Mouse (Mus musculus) left cerebral cortex, postnatal 4 days (tissue): ENCODE results near the gene Surf4. TPM values are rescaled to one million over a fixed set of nuclear protein-coding genes. Genes with fewer than 3 reads are reported as not detected.

Source experiments
- DNase-seq: peaks from one replicate; pipeline ENCODE4 v3.0.0-alpha.2; 2022
- intact Hi-C: fragments of 180-260 bp; cut with DNase I; formaldehyde crosslinking; loops from one replicate; pipeline ENCODE4 v1.15.1; 2025
- total RNA-seq, 2 experiments: library from RNA; stranded (reverse); gene quantifications; 2 replicates each; pipeline ENCODE4 v1.2.3; 2021

The Surf4 gene
- total RNA-seq, 2 experiments from 2014 or later, result 61.0 to 67.1 TPM

- peak; percentile 37 for DNase-seq
These were observed 1.0 kb downstream of the Surf4 start for GRCm38 (mm10) chr2:26932473-26933303.

GRCm38 (mm10) chr2:26930390-26930789, 3.3 kb downstream of the Surf4 start:
- peak; percentile 60 for DNase-seq
- intact Hi-C loops, result loop anchor here (5.0 to 10.0 kb wide), 2 partner anchors 104 to 307 kb away; no protein-coding TSS in a partner anchor

More at GRCm38 (mm10) chr2:26932473-26933303, 1.0 kb downstream of the Surf4 start:
- intact Hi-C loops, result loop anchor here (5.0 to 10.0 kb wide), 2 partner anchors 102 to 305 kb away; no protein-coding TSS in a partner anchor

- no peak for DNase-seq
- intact Hi-C loops, result no loop called here
These were observed 5.8 kb downstream of the Surf4 start for GRCm38 (mm10) chr2:26927745-26928476.

GRCm38 (mm10) chr2:26921784-26922183, 11.9 kb downstream of the Surf4 start:
- DNase-seq, result no peak
- intact Hi-C loops, result no loop called here

GRCm38 (mm10) chr2:26920190-26920855, 13.4 kb downstream of the Surf4 start:
- DNase-seq, result no peak
- intact Hi-C loops, result no loop called here

- intact Hi-C loops, result no loop called here
- DNase-seq, result no peak
These were observed 14.0 kb downstream of the Surf4 start for GRCm38 (mm10) chr2:26919684-26920083.

- intact Hi-C loops, result no loop called here
- DNase-seq, result no peak
These were observed 17.0 kb downstream of the Surf4 start for GRCm38 (mm10) chr2:26916738-26917137.

GRCm38 (mm10) chr2:26915927-26916728, 17.6 kb downstream of the Surf4 start, which contains the start of the genes Surf2 and Surf1:
Surf2 (plus strand) TSS chr2:26916367.
Surf1 (minus strand) TSS chr2:26916530.
- intact Hi-C loops, result no loop called here
- DNase-seq, result peak; percentile 82

- DNase-seq, result no peak
- intact Hi-C loops, result no loop called here
These were observed 19.4 kb downstream of the Surf4 start for GRCm38 (mm10) chr2:26914148-26914941.

GRCm38 (mm10) chr2:26913416-26914147, 20.1 kb downstream of the Surf4 start:
- DNase-seq, result no peak
- intact Hi-C loops, result no loop called here

- intact Hi-C loops, result no loop called here
- DNase-seq, result no peak
These were observed 21.4 kb downstream of the Surf4 start for GRCm38 (mm10) chr2:26912253-26912770.

- peak; percentile 79 for DNase-seq
- intact Hi-C loops, result no loop called here
These were observed 22.5 kb downstream of the Surf4 start for GRCm38 (mm10) chr2:26910994-26911765.

GRCm38 (mm10) chr2:26910124-26910993, 23.4 kb downstream of the Surf4 start, which contains the start of the genes Med22 and Rpl7a:
Med22 (minus strand) TSS chr2:26910677.
Rpl7a (plus strand) TSS chr2:26910764.
- intact Hi-C loops, result no loop called here
- DNase-seq, result peak; percentile 100

GRCm38 (mm10) chr2:26909387-26909784, 24.3 kb downstream of the Surf4 start:
- DNase-seq, result no peak
- intact Hi-C loops, result no loop called here

GRCm38 (mm10) chr2:26908710-26909386, 24.9 kb downstream of the Surf4 start:
- intact Hi-C loops, result no loop called here

GRCm38 (mm10) chr2:26907109-26907508, 26.6 kb downstream of the Surf4 start:
- intact Hi-C loops, result no loop called here
- peak; percentile 44 for DNase-seq

More at GRCm38 (mm10) chr2:26908710-26909386, 24.9 kb downstream of the Surf4 start:
- no peak for DNase-seq
